Mouse (Mus musculus) heart, postnatal 0 days (tissue): ENCODE results near the gene Rpl26.

Source experiments
- CTCF ChIP-seq: IDR thresholded peaks from 2 replicates; pipeline ENCODE4 v1.5.1; 2016; ENCODE audit warnings: antibody characterized with exemption, control low read depth, low read depth
- EP300 ChIP-seq: IDR thresholded peaks from 2 replicates; pipeline ENCODE4 v1.6.1; 2016; ENCODE audit warnings: antibody characterized with exemption, low read depth

GRCm38 (mm10) chr11:68942731-68943130 is 41.3 kb downstream of the Rpl26 start:
- TF ChIP-seq CTCF (no peak), EP300 (no peak)
